Mouse (Mus musculus): ENCODE measurements around the gene Snx14. TPM values are rescaled to one million over a fixed set of nuclear protein-coding genes. Genes with fewer than 3 reads are reported as not detected.

Gene Snx14
- total RNA-seq, 2 experiments from 2014 or later: 44.1 to 49.5 TPM

- no peak for DNase-seq (ENCODE audit: low spot score in 2 of 2)
Measured at GRCm38 (mm10) chr9:88388826-88389225, 49.9 kb downstream of the Snx14 start.

GRCm38 (mm10) chr9:88380542-88380941 is 58.2 kb downstream of the Snx14 start:
- no peak for DNase-seq (ENCODE audit: low spot score in 2 of 2)

- no peak for DNase-seq (ENCODE audit: low spot score in 2 of 2)
Measured at GRCm38 (mm10) chr9:88380076-88380475, 58.7 kb downstream of the Snx14 start.

- no peak for DNase-seq (ENCODE audit: low spot score in 2 of 2)
Measured at GRCm38 (mm10) chr9:88379057-88379456, 59.7 kb downstream of the Snx14 start.

- no peak for DNase-seq (ENCODE audit: low spot score in 2 of 2)
Measured at GRCm38 (mm10) chr9:88377483-88377882, 61.3 kb downstream of the Snx14 start.

- no peak for DNase-seq (ENCODE audit: low spot score in 2 of 2)
Measured at GRCm38 (mm10) chr9:88373001-88373400, 65.8 kb downstream of the Snx14 start.

GRCm38 (mm10) chr9:88371201-88371600 is 67.6 kb downstream of the Snx14 start:
- no peak for DNase-seq (ENCODE audit: low spot score in 2 of 2)

- DNase-seq (ENCODE audit: low spot score in 2 of 2): no peak
Measured at GRCm38 (mm10) chr9:88369666-88370065, 69.1 kb downstream of the Snx14 start.

- no peak for DNase-seq (ENCODE audit: low spot score in 2 of 2)
Measured at GRCm38 (mm10) chr9:88368476-88368875, 70.3 kb downstream of the Snx14 start.

- DNase-seq (ENCODE audit: low spot score in 2 of 2): no peak
Measured at GRCm38 (mm10) chr9:88367751-88368150, 71.0 kb downstream of the Snx14 start.

GRCm38 (mm10) chr9:88367322-88367721 is 71.4 kb downstream of the Snx14 start:
- no peak for DNase-seq (ENCODE audit: low spot score in 2 of 2)

- no peak for DNase-seq (ENCODE audit: low spot score in 2 of 2)
Measured at GRCm38 (mm10) chr9:88366819-88367218, 71.9 kb downstream of the Snx14 start.

GRCm38 (mm10) chr9:88366308-88366707 is 72.5 kb downstream of the Snx14 start:
- DNase-seq (ENCODE audit: low spot score in 2 of 2): no peak

GRCm38 (mm10) chr9:88363102-88363501 is 75.7 kb downstream of the Snx14 start:
- no peak for DNase-seq (ENCODE audit: low spot score in 2 of 2)

- no peak for DNase-seq (ENCODE audit: low spot score in 2 of 2)
Measured at GRCm38 (mm10) chr9:88362055-88362850, 76.5 kb downstream of the Snx14 start.

- DNase-seq (ENCODE audit: low spot score in 2 of 2): no peak
Measured at GRCm38 (mm10) chr9:88361211-88361909, 77.4 kb downstream of the Snx14 start.

- no peak for DNase-seq (ENCODE audit: low spot score in 2 of 2)
Measured at GRCm38 (mm10) chr9:88359140-88359539, 79.6 kb downstream of the Snx14 start.

- DNase-seq (ENCODE audit: low spot score in 2 of 2): no peak
Measured at GRCm38 (mm10) chr9:88357173-88357572, 81.6 kb downstream of the Snx14 start.

GRCm38 (mm10) chr9:88353459-88353858 is 85.3 kb downstream of the Snx14 start:
- DNase-seq (ENCODE audit: low spot score in 2 of 2): no peak

GRCm38 (mm10) chr9:88352741-88353140 is 86.0 kb downstream of the Snx14 start:
- no peak for DNase-seq (ENCODE audit: low spot score in 2 of 2)

- DNase-seq (ENCODE audit: low spot score in 2 of 2): no peak
Measured at GRCm38 (mm10) chr9:88351163-88351562, 87.6 kb downstream of the Snx14 start.

GRCm38 (mm10) chr9:88350317-88350716 is 88.4 kb downstream of the Snx14 start:
- no peak for DNase-seq (ENCODE audit: low spot score in 2 of 2)

- no peak for DNase-seq (ENCODE audit: low spot score in 2 of 2)
Measured at GRCm38 (mm10) chr9:88348623-88349022, 90.1 kb downstream of the Snx14 start.

Measured in layer of hippocampus, adult 18-20 months (tissue).